Comparison of ENCODE assay signal across 12 mouse cellular contexts in the genomic region with DNA sequence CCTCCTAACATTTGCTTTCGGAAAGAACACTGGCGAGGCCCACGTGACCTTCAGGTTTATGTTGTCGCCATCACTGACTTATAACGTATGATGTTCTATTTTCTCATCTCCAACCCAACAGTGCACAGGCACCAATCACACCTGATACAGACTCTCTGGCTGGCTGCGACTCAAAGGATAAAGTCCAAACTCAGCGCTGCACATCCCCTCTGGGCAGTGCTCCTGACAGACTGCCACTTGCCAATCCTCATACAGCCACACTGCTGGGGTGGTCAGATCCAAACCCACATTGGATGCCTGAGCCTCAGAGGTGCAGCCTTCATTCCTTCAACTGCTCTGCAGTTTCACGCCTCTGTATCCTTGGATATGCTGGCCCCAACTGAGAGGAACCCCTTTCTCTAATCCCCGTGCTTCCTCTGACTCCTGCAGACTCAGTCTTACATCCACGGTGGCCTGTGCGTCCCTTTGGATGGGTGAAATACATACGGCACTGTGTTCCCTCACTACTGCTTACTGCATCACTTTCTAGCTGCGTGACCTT. TPM values are rescaled to one million over a fixed set of nuclear protein-coding genes. Genes with fewer than 3 reads are reported as not detected.
DNase-seq lines count a peak whose midpoint lies in the region; ATAC-seq and TF ChIP-seq lines count a peak whose summit lies in the region.
"Had no signal": no experiment of that assay in that cellular context is flagged by ENCODE, and none has a peak within 500 bp of the region (broad histone marks: within the 10 kb centered on the region; RNA-seq: fewer than 3 reads in every experiment).

No protein-coding gene starts in this region.

- no peak for ATAC-seq in intestine, postnatal 0 days
- ATAC-seq in intestine, embryonic 16.5 days = no peak
- no peak for ATAC-seq in forebrain, embryonic 14.5 days
- ATAC-seq in hindbrain, postnatal 0 days = no peak
- ATAC-seq in midbrain, embryonic 11.5 days (ENCODE audit: low FRiP score) = no peak
- ATAC-seq: intestine, embryonic 15.5 days had no signal

- no peaks in the 10 kb centered on the region for H3K36me3 ChIP-seq in intestine, postnatal 0 days (ENCODE audit: control insufficient read depth, insufficient read depth)
- H3K36me3 ChIP-seq in intestine, embryonic 16.5 days (ENCODE audit: control insufficient read depth, insufficient read depth, low read length) = no peaks in the 10 kb centered on the region
- no peaks in the 10 kb centered on the region for H3K36me3 ChIP-seq in forebrain, embryonic 14.5 days (ENCODE audit: control insufficient read depth, insufficient read depth, low read length)
- no peaks in the 10 kb centered on the region for H3K36me3 ChIP-seq in hindbrain, postnatal 0 days (ENCODE audit: insufficient read depth, low read length)
- H3K36me3 ChIP-seq in midbrain, embryonic 11.5 days (ENCODE audit: control insufficient read depth, insufficient read depth, low read length) = no peaks in the 10 kb centered on the region
- no peaks in the 10 kb centered on the region for H3K36me3 ChIP-seq in embryonic facial prominence, embryonic 10.5 days (replicated peaks)
- H3K36me3 ChIP-seq: intestine, embryonic 15.5 days; limb, embryonic 15.5 days had no signal

- H3K4me3 ChIP-seq in intestine, postnatal 0 days (ENCODE audit: low read depth, low read length) = no peak overlapping the region
- no peak overlapping the region for H3K4me3 ChIP-seq in intestine, embryonic 16.5 days (ENCODE audit: low read length)
- H3K4me3 ChIP-seq in forebrain, embryonic 14.5 days (ENCODE audit: low read depth, low read length) = no peak overlapping the region
- H3K4me3 ChIP-seq in hindbrain, postnatal 0 days (ENCODE audit: low read length) = peak overlapping the region; percentile 88
- H3K4me3 ChIP-seq in midbrain, embryonic 11.5 days (ENCODE audit: low read depth, low read length) = no peak overlapping the region
- H3K4me3 ChIP-seq in embryonic facial prominence, embryonic 10.5 days = no peak overlapping the region
- H3K4me3 ChIP-seq: intestine, embryonic 15.5 days; limb, embryonic 15.5 days had no signal

- H3K9me3 ChIP-seq in intestine, postnatal 0 days (ENCODE audit: control insufficient read depth) = no peaks in the 10 kb centered on the region
- no peaks in the 10 kb centered on the region for H3K9me3 ChIP-seq in intestine, embryonic 16.5 days (ENCODE audit: control insufficient read depth, low read length)
- H3K9me3 ChIP-seq in forebrain, embryonic 14.5 days (replicated peaks; ENCODE audit: control insufficient read depth, low read length) = no peaks in the 10 kb centered on the region
- no peaks in the 10 kb centered on the region for H3K9me3 ChIP-seq in hindbrain, postnatal 0 days (ENCODE audit: low read length)
- no peaks in the 10 kb centered on the region for H3K9me3 ChIP-seq in midbrain, embryonic 11.5 days (ENCODE audit: control insufficient read depth, low read length)
- H3K9me3 ChIP-seq in embryonic facial prominence, embryonic 10.5 days = no peaks in the 10 kb centered on the region
- H3K9me3 ChIP-seq: intestine, embryonic 15.5 days; limb, embryonic 15.5 days had no signal

- H3K27me3 ChIP-seq in intestine, postnatal 0 days (replicated peaks; ENCODE audit: control insufficient read depth, insufficient read depth, low read length) = no peaks in the 10 kb centered on the region
- no peaks in the 10 kb centered on the region for H3K27me3 ChIP-seq in intestine, embryonic 16.5 days (replicated peaks; ENCODE audit: control insufficient read depth, insufficient read depth, low read length)
- H3K27me3 ChIP-seq in forebrain, embryonic 14.5 days (replicated peaks; ENCODE audit: control insufficient read depth, insufficient read depth, low read length) = no peaks in the 10 kb centered on the region
- no peaks in the 10 kb centered on the region for H3K27me3 ChIP-seq in hindbrain, postnatal 0 days (ENCODE audit: insufficient read depth, low read length)
- H3K27me3 ChIP-seq in midbrain, embryonic 11.5 days (ENCODE audit: control insufficient read depth, insufficient read depth, low read length) = no peaks in the 10 kb centered on the region
- H3K27me3 ChIP-seq in embryonic facial prominence, embryonic 10.5 days (replicated peaks; ENCODE audit: low read depth, poor library complexity, severe bottlenecking) = peaks cover 12% of the 10 kb centered on the region; the same call in 1 of the 2 replicates
- H3K27me3 ChIP-seq: intestine, embryonic 15.5 days; limb, embryonic 15.5 days had no signal

- H3K27ac ChIP-seq in intestine, postnatal 0 days (ENCODE audit: low read depth, low read length) = no peak overlapping the region; the same call in 1 of the 2 replicates
- H3K27ac ChIP-seq in intestine, embryonic 16.5 days (ENCODE audit: low read length) = no peak overlapping the region
- no peak overlapping the region for H3K27ac ChIP-seq in forebrain, embryonic 14.5 days (ENCODE audit: low read depth, low read length)
- H3K27ac ChIP-seq in hindbrain, postnatal 0 days = no peak overlapping the region
- H3K27ac ChIP-seq in midbrain, embryonic 11.5 days (ENCODE audit: low read depth, low read length) = no peak overlapping the region
- H3K27ac ChIP-seq in embryonic facial prominence, embryonic 10.5 days (replicated peaks) = no peak overlapping the region
- H3K27ac ChIP-seq: intestine, embryonic 15.5 days; limb, embryonic 15.5 days had no signal

- 69% methylated on average over 13 of the region's 13 CpGs for WGBS in intestine, postnatal 0 days
- WGBS in intestine, embryonic 16.5 days = 77% methylated on average over 13 of the region's 13 CpGs
- 88% methylated on average over 13 of the region's 13 CpGs for WGBS in forebrain, embryonic 14.5 days
- 68% methylated on average over 13 of the region's 13 CpGs for WGBS in hindbrain, postnatal 0 days
- WGBS in midbrain, embryonic 11.5 days = 85% methylated on average over 13 of the region's 13 CpGs
- 81% methylated on average over 13 of the region's 13 CpGs for WGBS in embryonic facial prominence, embryonic 10.5 days

- H3K4me1 ChIP-seq in intestine, postnatal 0 days (replicated peaks; ENCODE audit: control insufficient read depth, insufficient read depth, low read length) = peaks cover 20% of the 10 kb centered on the region; the same call in 1 of the 2 replicates
- peaks cover 19% of the 10 kb centered on the region for H3K4me1 ChIP-seq in intestine, embryonic 16.5 days (ENCODE audit: control insufficient read depth, insufficient read depth, low read length)
- H3K4me1 ChIP-seq in forebrain, embryonic 14.5 days (ENCODE audit: control insufficient read depth, insufficient read depth, low read length) = peaks cover 33% of the 10 kb centered on the region
- H3K4me1 ChIP-seq in hindbrain, postnatal 0 days (ENCODE audit: insufficient read depth, low read length) = peaks cover 12% of the 10 kb centered on the region
- H3K4me1 ChIP-seq in midbrain, embryonic 11.5 days (ENCODE audit: control insufficient read depth, insufficient read depth, low read length) = peaks cover 13% of the 10 kb centered on the region
- H3K4me1 ChIP-seq in embryonic facial prominence, embryonic 10.5 days = peaks cover 26% of the 10 kb centered on the region

- DNase-seq in forebrain, embryonic 14.5 days (ENCODE audit: low spot score) = no peak
- no peak for DNase-seq in hindbrain, postnatal 0 days (ENCODE audit: low spot score)
- DNase-seq in midbrain, embryonic 11.5 days (ENCODE audit: low spot score, missing footprints) = peak; percentile 56
- no peak for DNase-seq in frontal cortex, adult 2 months (ENCODE audit: extremely low spot score in 1 of 2, low spot score in 1 of 2)
- no peak for DNase-seq in layer of hippocampus, postnatal 25 days (ENCODE audit: extremely low spot score in 1 of 2, low spot score in 1 of 2)
- DNase-seq in embryonic facial prominence, embryonic 10.5 days (ENCODE audit: low spot score) = no peak
- DNase-seq: adrenal gland, postnatal 10 days; cerebellum, adult 9-11 months had no signal

- no peak overlapping the region for H3K9ac ChIP-seq in intestine, postnatal 0 days (ENCODE audit: low read depth, low read length)
- no peak overlapping the region for H3K9ac ChIP-seq in intestine, embryonic 16.5 days (ENCODE audit: low read depth, low read length)
- H3K9ac ChIP-seq in forebrain, embryonic 14.5 days (ENCODE audit: low read length) = no peak overlapping the region
- H3K9ac ChIP-seq in hindbrain, postnatal 0 days (replicated peaks; ENCODE audit: low read length) = peak overlapping the region; percentile 10
- no peak overlapping the region for H3K9ac ChIP-seq in midbrain, embryonic 11.5 days (ENCODE audit: low read length)
- H3K9ac ChIP-seq: intestine, embryonic 15.5 days; limb, embryonic 15.5 days had no signal

- no peak for TF ChIP-seq CTCF in intestine, postnatal 0 days (IDR thresholded peaks at IDR 0.05; ENCODE audit: low read depth)
- no peak for TF ChIP-seq CTCF in hindbrain, postnatal 0 days (IDR thresholded peaks at IDR 0.05; ENCODE audit: low read depth)

- H3K4me2 ChIP-seq in intestine, postnatal 0 days (replicated peaks; ENCODE audit: low read depth) = peak overlapping the region; percentile 90; the same call in 1 of the 2 replicates
- H3K4me2 ChIP-seq in intestine, embryonic 16.5 days (ENCODE audit: low read depth, low read length) = no peak overlapping the region
- H3K4me2 ChIP-seq in forebrain, embryonic 14.5 days (ENCODE audit: low read length) = peak overlapping the region; percentile 84; the same call in 1 of the 2 replicates
- H3K4me2 ChIP-seq in hindbrain, postnatal 0 days (ENCODE audit: low read depth, low read length) = peak overlapping the region; percentile 58
- no peak overlapping the region for H3K4me2 ChIP-seq in midbrain, embryonic 11.5 days
- H3K4me2 ChIP-seq: limb, embryonic 15.5 days had no signal

RNA-seq across cellular contexts. Expression of a gene that starts 3.0 kb away (rescaled TPM):
- polyA plus RNA-seq in intestine, postnatal 0 days (2015; fragmentation: Nextera tagmentation; extraction: Ambion mirVana) = 10.6 and 12.0 TPM in 2 replicates
- 5.8 and 6.5 TPM in 2 replicates for polyA plus RNA-seq in intestine, embryonic 16.5 days (2015; fragmentation: Nextera tagmentation; extraction: Ambion mirVana)
- 15.5 and 17.9 TPM in 2 replicates for polyA plus RNA-seq in forebrain, embryonic 14.5 days (2014; fragmentation: Nextera tagmentation; extraction: Ambion mirVana)
- total RNA-seq in hindbrain, postnatal 0 days (2014; rRNA removed) = 53.0 and 64.2 TPM in 2 replicates
- 15.0 and 17.2 TPM in 2 replicates for polyA plus RNA-seq in hindbrain, postnatal 0 days (2015; fragmentation: Nextera tagmentation; extraction: Ambion mirVana)
- polyA plus RNA-seq in midbrain, embryonic 11.5 days (2014; fragmentation: Nextera tagmentation; extraction: Ambion mirVana) = 12.6 and 12.8 TPM in 2 replicates
- 84.3 and 88.4 TPM in 2 replicates for polyA plus RNA-seq in frontal cortex, adult 2 months (2012; rRNA removed)
- 10 to 100 TPM; 63.8 to 78.2 TPM for total RNA-seq in layer of hippocampus, postnatal 25 days (2021)
- 5.0 and 5.4 TPM in 2 replicates for polyA plus RNA-seq in embryonic facial prominence, embryonic 10.5 days (2016; fragmentation: Nextera tagmentation; extraction: Ambion mirVana)

Comparison
In these comparisons a context has a peak if more than half of its experiments do, and no peak if none do; other contexts are left out.
1. H3K4me2 ChIP-seq: peak in intestine, postnatal 0 days (single experiment), forebrain, embryonic 14.5 days (single experiment) and hindbrain, postnatal 0 days (single experiment); none in intestine, embryonic 16.5 days (single experiment) and midbrain, embryonic 11.5 days (single experiment).